Mouse (Mus musculus) hindbrain, embryonic 11.5 days (tissue): ENCODE results near the gene Aldh1l1. TPM values are rescaled to one million over a fixed set of nuclear protein-coding genes. Genes with fewer than 3 reads are reported as not detected.

Experiments
- ATAC-seq: fragments of 200-750 bp; cut with Nextera tagmentation; 2 replicates; pipeline ENCODE4 v1.8.0; 2017; ENCODE audit warnings: mild to moderate bottlenecking, moderate TSS enrichment, moderate library complexity; ENCODE audit not compliant: low FRiP score
- DNase-seq: peaks from one replicate; pipeline ENCODE4 v3.0.0-alpha.2; 2015; ENCODE audit warnings: low spot score
- H3K27ac ChIP-seq: fragments of 300-500 bp; sonication (generic); 2 replicates; pipeline ENCODE4 v1.5.1; 2014; ENCODE audit warnings: mild to moderate bottlenecking, low read depth, low read length
- H3K27me3 ChIP-seq: fragments of 300-500 bp; sonication (generic); 2 replicates; pipeline ENCODE4 v1.6.1; 2014; ENCODE audit warnings: mild to moderate bottlenecking, low read length, moderate library complexity, mixed read lengths; ENCODE audit not compliant: control insufficient read depth, insufficient read depth
- H3K36me3 ChIP-seq: fragments of 300-500 bp; sonication (generic); 2 replicates; pipeline ENCODE4 v1.6.1; 2014; ENCODE audit warnings: mild to moderate bottlenecking, low read length, moderate library complexity, mixed read lengths; ENCODE audit not compliant: control insufficient read depth, insufficient read depth
- H3K4me1 ChIP-seq: fragments of 300-500 bp; sonication (generic); replicated peaks from 2 replicates; pipeline ENCODE4 v1.6.1; 2014; ENCODE audit warnings: low read length, mixed read lengths; ENCODE audit not compliant: control insufficient read depth, insufficient read depth
- H3K4me2 ChIP-seq: fragments of 300-500 bp; sonication (generic); replicated peaks from 2 replicates; pipeline ENCODE4 v1.6.1; 2014; ENCODE audit warnings: mild to moderate bottlenecking, low read depth, low read length
- H3K4me3 ChIP-seq: fragments of 300-500 bp; sonication (generic); 2 replicates; pipeline ENCODE4 v1.5.1; 2014; ENCODE audit warnings: low read depth, low read length
- H3K9ac ChIP-seq: fragments of 300-500 bp; sonication (generic); 2 replicates; pipeline ENCODE4 v1.6.1; 2014; ENCODE audit warnings: low read depth, low read length
- H3K9me3 ChIP-seq: fragments of 300-500 bp; sonication (generic); 2 replicates; pipeline ENCODE4 v1.6.1; 2016; ENCODE audit warnings: low read length; ENCODE audit not compliant: control insufficient read depth
- WGBS: fragments of 180-500 bp; shearing (Covaris S2); extraction: QIAGEN DNeasy Blood & Tissue Kit; methylation state at CpG from one replicate; pipeline ENCODE4 v1.1.7; 2014; 5-methylcytosine and 5-hydroxymethylcytosine counted together
- polyA plus RNA-seq: library from polyadenylated mRNA; unstranded; fragments of >200 nt; fragmentation: Nextera tagmentation; extraction: Ambion mirVana; gene quantifications from 2 replicates; pipeline ENCODE4 v1.2.1, GENCODE M21; 2014

Aldh1l1 gene
- polyA plus RNA-seq, 1 experiment from 2014 or later, result 2.2 TPM

- Histone ChIP-seq H3K36me3 (no peaks in the 10 kb centered on the region), H3K4me3 (no peak overlapping the region), H3K9me3 (no peaks in the 10 kb centered on the region), H3K4me1 (peaks cover 8% of the 10 kb centered on the region; the same call in 1 of the 2 replicates), H3K27ac (no peak overlapping the region), H3K4me2 (no peak overlapping the region), H3K27me3 (peaks cover under 1% of the 10 kb centered on the region; the same call in 1 of the 2 replicates), H3K9ac (no peak overlapping the region)
- 90% methylated on average over 12 of the region's 12 CpGs for WGBS
- DNase-seq (no peak), ATAC-seq (no peak)
These were observed 19.3 kb upstream of the Aldh1l1 start for GRCm38 (mm10) chr6:90466847-90467410.

DNA sequence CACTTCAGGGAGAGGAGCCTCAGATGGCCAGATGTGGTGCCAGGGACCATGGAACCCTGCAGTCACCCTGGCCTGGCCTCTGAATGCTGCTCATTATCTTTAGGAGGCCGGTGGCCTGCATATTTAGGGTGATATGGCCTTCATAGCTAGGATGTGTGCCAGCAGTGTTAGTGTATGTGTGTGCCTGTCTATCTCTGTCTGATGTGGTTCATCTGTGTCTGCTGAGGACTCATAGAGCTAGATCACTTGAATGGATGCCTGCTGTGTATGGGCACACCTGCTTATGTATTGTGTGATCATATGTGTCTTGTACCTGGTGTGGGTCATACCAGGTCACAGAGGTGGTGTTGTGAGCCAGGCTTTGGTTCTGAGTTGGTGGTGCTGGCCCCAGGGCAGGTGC is 18.0 kb upstream of the Aldh1l1 start:
- DNase-seq, result no peak
- ATAC-seq, result no peak
- H3K4me3 ChIP-seq, result no peak overlapping the region
- H3K27ac ChIP-seq, result no peak overlapping the region
- 85% methylated on average over 1 of the region's 1 CpGs for WGBS
- no peaks in the 10 kb centered on the region for H3K9me3 ChIP-seq
- no peak overlapping the region for H3K9ac ChIP-seq
- no peaks in the 10 kb centered on the region for H3K36me3 ChIP-seq
- no peaks in the 10 kb centered on the region for H3K27me3 ChIP-seq
- H3K4me1 ChIP-seq, result peaks cover 6% of the 10 kb centered on the region; the same call in 1 of the 2 replicates
- no peak overlapping the region for H3K4me2 ChIP-seq

- H3K36me3 ChIP-seq, result no peaks in the 10 kb centered on the region
- H3K4me2 ChIP-seq, result no peak overlapping the region
- no peak for ATAC-seq
- 90% methylated on average over 6 of the region's 6 CpGs for WGBS
- no peaks in the 10 kb centered on the region for H3K27me3 ChIP-seq
- no peak for DNase-seq
- no peaks in the 10 kb centered on the region for H3K9me3 ChIP-seq
- no peak overlapping the region for H3K27ac ChIP-seq
- no peaks in the 10 kb centered on the region for H3K4me1 ChIP-seq
- H3K4me3 ChIP-seq, result no peak overlapping the region
- H3K9ac ChIP-seq, result no peak overlapping the region
These were observed 17.2 kb upstream of the Aldh1l1 start for GRCm38 (mm10) chr6:90469041-90469440.

DNA sequence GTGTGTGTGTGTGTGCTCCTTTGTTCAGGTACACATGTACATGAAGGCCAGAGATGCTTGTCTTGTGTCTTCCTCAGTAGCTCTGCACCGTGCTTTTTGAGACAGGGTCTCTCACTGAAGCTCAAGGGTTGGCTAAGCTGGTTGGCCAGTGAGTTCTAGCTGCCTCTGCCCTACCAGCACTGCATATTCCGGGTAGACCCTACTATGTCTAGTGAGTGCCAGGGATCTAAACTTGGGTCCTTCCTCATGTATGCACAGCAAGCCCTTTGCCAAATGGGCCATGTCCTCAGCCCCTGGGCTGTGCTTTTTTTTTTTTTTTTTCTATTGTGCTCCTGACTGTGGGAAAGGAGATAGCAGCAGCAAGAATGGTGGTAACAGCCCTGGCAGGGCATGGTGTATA is 16.0 kb upstream of the Aldh1l1 start:
- 88% methylated on average over 2 of the region's 2 CpGs for WGBS

GRCm38 (mm10) chr6:90470947-90471541 is 15.2 kb upstream of the Aldh1l1 start:
- ATAC-seq, result no peak
- no peak overlapping the region for H3K4me2 ChIP-seq
- no peaks in the 10 kb centered on the region for H3K4me1 ChIP-seq
- H3K4me3 ChIP-seq, result no peak overlapping the region
- WGBS, result 55% methylated on average over 12 of the region's 12 CpGs
- no peaks in the 10 kb centered on the region for H3K36me3 ChIP-seq
- H3K27me3 ChIP-seq, result no peaks in the 10 kb centered on the region
- H3K27ac ChIP-seq, result no peak overlapping the region
- no peak for DNase-seq
- H3K9ac ChIP-seq, result no peak overlapping the region
- no peaks in the 10 kb centered on the region for H3K9me3 ChIP-seq

More for the DNA sequence above, 16.0 kb upstream of the Aldh1l1 start:
- no peaks in the 10 kb centered on the region for H3K4me1 ChIP-seq
- H3K27ac ChIP-seq, result no peak overlapping the region
- H3K9me3 ChIP-seq, result no peaks in the 10 kb centered on the region
- H3K36me3 ChIP-seq, result no peaks in the 10 kb centered on the region
- no peak for ATAC-seq
- H3K4me3 ChIP-seq, result no peak overlapping the region
- DNase-seq, result no peak
- H3K4me2 ChIP-seq, result no peak overlapping the region
- no peak overlapping the region for H3K9ac ChIP-seq
- H3K27me3 ChIP-seq, result no peaks in the 10 kb centered on the region

DNA sequence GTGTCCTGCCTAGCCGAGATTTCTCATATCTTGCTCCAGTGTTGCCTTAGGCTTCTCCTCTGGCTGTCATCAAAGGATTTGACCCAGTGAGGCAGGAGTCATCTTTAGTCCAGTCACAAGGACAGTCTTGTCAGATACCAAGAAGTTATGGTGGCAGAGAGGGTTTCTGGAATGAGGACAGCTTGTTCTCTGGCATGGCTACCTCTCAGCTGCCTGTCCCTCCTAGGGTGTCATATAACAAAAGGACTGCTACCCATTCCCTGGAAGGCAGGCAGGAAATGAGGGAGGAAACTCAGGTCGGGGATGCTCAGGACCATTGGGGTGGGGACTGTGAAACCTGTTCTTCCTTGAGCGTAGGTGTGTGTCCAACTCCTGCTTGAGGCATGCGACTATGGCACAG is 14.1 kb upstream of the Aldh1l1 start:
- no peak overlapping the region for H3K27ac ChIP-seq
- no peaks in the 10 kb centered on the region for H3K36me3 ChIP-seq
- H3K27me3 ChIP-seq, result no peaks in the 10 kb centered on the region
- H3K4me2 ChIP-seq, result no peak overlapping the region
- H3K4me3 ChIP-seq, result no peak overlapping the region
- DNase-seq (no peak), ATAC-seq (no peak)
- H3K4me1 ChIP-seq, result no peaks in the 10 kb centered on the region
- H3K9ac ChIP-seq, result no peak overlapping the region
- no peaks in the 10 kb centered on the region for H3K9me3 ChIP-seq
- WGBS, result 79% methylated on average over 4 of the region's 4 CpGs

GRCm38 (mm10) chr6:90472697-90473096 is 13.5 kb upstream of the Aldh1l1 start:
- H3K4me2 ChIP-seq, result no peak overlapping the region
- no peak for DNase-seq
- ATAC-seq, result no peak
- H3K27me3 ChIP-seq, result no peaks in the 10 kb centered on the region
- no peak overlapping the region for H3K27ac ChIP-seq
- H3K4me1 ChIP-seq, result no peaks in the 10 kb centered on the region
- H3K36me3 ChIP-seq, result no peaks in the 10 kb centered on the region
- WGBS, result 97% methylated on average over 3 of the region's 3 CpGs
- H3K4me3 ChIP-seq, result no peak overlapping the region
- H3K9me3 ChIP-seq, result no peaks in the 10 kb centered on the region
- no peak overlapping the region for H3K9ac ChIP-seq

DNA sequence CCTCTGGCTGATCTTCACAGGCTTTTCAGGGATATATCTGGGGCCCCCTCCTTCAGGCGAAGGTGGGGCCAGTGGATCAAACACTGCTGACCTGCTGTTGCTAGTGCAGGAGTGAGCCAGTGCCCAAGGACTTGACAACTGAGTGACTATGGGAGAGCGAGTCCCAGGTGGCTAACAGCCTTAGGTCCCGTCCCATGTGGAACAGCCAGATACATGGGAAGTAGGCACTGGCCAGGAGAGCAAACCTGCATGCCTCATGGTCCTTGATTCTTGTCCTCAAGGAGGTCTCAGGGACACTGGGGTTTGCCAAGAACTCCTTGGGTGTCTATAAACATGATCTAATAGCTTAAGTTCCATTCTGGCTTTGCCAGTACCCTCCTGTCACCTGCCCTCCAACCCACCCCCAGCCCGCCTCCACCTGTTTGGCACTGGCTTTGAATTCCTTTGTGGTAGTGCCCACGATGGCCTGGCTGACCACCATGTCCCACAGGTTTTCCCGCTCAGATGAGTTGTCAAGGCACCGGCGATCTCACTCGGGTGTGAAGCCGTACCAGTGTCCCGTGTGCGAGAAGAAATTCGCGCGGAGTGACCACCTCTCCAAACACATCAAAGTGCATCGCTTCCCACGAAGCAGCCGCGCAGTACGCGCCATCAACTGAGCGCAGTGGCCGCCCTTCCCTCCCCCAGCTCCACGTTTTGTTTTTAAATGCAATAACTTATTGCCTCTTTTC is 12.4 kb upstream of the Aldh1l1 start:
- DNase-seq, result no peak
- 93% methylated on average over 24 of the region's 24 CpGs for WGBS

GRCm38 (mm10) chr6:90474361-90474750 is 11.9 kb upstream of the Aldh1l1 start:
- Histone ChIP-seq H3K4me1 (no peaks in the 10 kb centered on the region), H3K9ac (no peak overlapping the region), H3K36me3 (no peaks in the 10 kb centered on the region), H3K4me2 (no peak overlapping the region), H3K9me3 (no peaks in the 10 kb centered on the region), H3K27ac (no peak overlapping the region), H3K27me3 (no peaks in the 10 kb centered on the region), H3K4me3 (no peak overlapping the region)
- DNase-seq, result no peak
- WGBS, result 92% methylated on average over 3 of the region's 3 CpGs
- no peak for ATAC-seq

More for the DNA sequence above, 12.4 kb upstream of the Aldh1l1 start:
- no peaks in the 10 kb centered on the region for H3K4me1 ChIP-seq
- no peak overlapping the region for H3K9ac ChIP-seq
- no peak overlapping the region for H3K4me2 ChIP-seq
- no peaks in the 10 kb centered on the region for H3K36me3 ChIP-seq
- ATAC-seq, result no peak
- no peaks in the 10 kb centered on the region for H3K27me3 ChIP-seq
- no peaks in the 10 kb centered on the region for H3K9me3 ChIP-seq
- no peak overlapping the region for H3K27ac ChIP-seq
- H3K4me3 ChIP-seq, result no peak overlapping the region
